Mouse (Mus musculus): ENCODE data around the gene Rpl27a.

GRCm38 (mm10) chr7:109492616-109493318 lies 26.2 kb upstream of the Rpl27a start:
- TF ChIP-seq POLR2A (IDR thresholded peaks at IDR 0.05; ENCODE audit: borderline replicate concordance, low read depth, low read length) (no peak), CTCF (IDR thresholded peaks at IDR 0.05; ENCODE audit: low read depth, low read length) (no peak)
